In genomic region chr1:180762679-180763078, GRCm38 (mm10) we compare ENCODE assay signal across 14 mouse cellular contexts. TPM values are rescaled to one million over a fixed set of nuclear protein-coding genes. Genes with fewer than 3 reads are reported as not detected.
DNase-seq lines count a peak whose midpoint lies in the region; ATAC-seq and TF ChIP-seq lines count a peak whose summit lies in the region.
"Had no signal": no experiment of that assay in that cellular context is flagged by ENCODE, and none has a peak within 500 bp of the region (broad histone marks: within the 10 kb centered on the region; RNA-seq: fewer than 3 reads in every experiment).

No protein-coding gene starts in this region.

- TF ChIP-seq POLR2A in small intestine, adult 2 months (IDR thresholded peaks at IDR 0.05; ENCODE audit: low read depth, low read length), result peak; percentile 12; the same call in 1 of the 2 replicates

- H3K4me3 ChIP-seq in hindbrain, embryonic 13.5 days, result no peak overlapping the region
- no peak overlapping the region for H3K4me3 ChIP-seq in hindbrain, embryonic 16.5 days (ENCODE audit: low read length)
- no peak overlapping the region for H3K4me3 ChIP-seq in midbrain, embryonic 12.5 days
- H3K4me3 ChIP-seq in midbrain, embryonic 13.5 days (replicated peaks), result no peak overlapping the region
- H3K4me3 ChIP-seq in intestine, postnatal 0 days (ENCODE audit: low read depth, low read length), result no peak overlapping the region
- H3K4me3 ChIP-seq in small intestine, adult 2 months (ENCODE audit: low read depth, low read length), result no peak overlapping the region
- H3K4me3 ChIP-seq: left cerebral cortex, adult 2 months had no signal

- ATAC-seq in hindbrain, embryonic 13.5 days (ENCODE audit: low FRiP score), result no peak
- ATAC-seq in hindbrain, embryonic 16.5 days, result no peak
- no peak for ATAC-seq in midbrain, embryonic 12.5 days (ENCODE audit: low FRiP score, low read depth)
- ATAC-seq in midbrain, embryonic 13.5 days, result no peak
- 0 out of 2 replicates have a peak, but pooled peaks have one; percentile 11 for ATAC-seq in intestine, postnatal 0 days

- peak overlapping the region; percentile 82; the same call in 1 of the 2 replicates for H3K4me2 ChIP-seq in hindbrain, embryonic 13.5 days
- H3K4me2 ChIP-seq in hindbrain, embryonic 16.5 days (ENCODE audit: low read length), result no peak overlapping the region; the same call in 1 of the 2 replicates
- peak overlapping the region; percentile 63; the same call in 1 of the 2 replicates for H3K4me2 ChIP-seq in midbrain, embryonic 12.5 days (replicated peaks)
- no peak overlapping the region for H3K4me2 ChIP-seq in midbrain, embryonic 13.5 days (replicated peaks)
- no peak overlapping the region for H3K4me2 ChIP-seq in intestine, postnatal 0 days (replicated peaks; ENCODE audit: low read depth)

- no peaks in the 10 kb centered on the region for H3K36me3 ChIP-seq in hindbrain, embryonic 13.5 days
- H3K36me3 ChIP-seq in hindbrain, embryonic 16.5 days (ENCODE audit: control insufficient read depth, insufficient read depth, low read length), result no peaks in the 10 kb centered on the region
- H3K36me3 ChIP-seq in midbrain, embryonic 12.5 days, result no peaks in the 10 kb centered on the region
- no peaks in the 10 kb centered on the region for H3K36me3 ChIP-seq in midbrain, embryonic 13.5 days
- H3K36me3 ChIP-seq in intestine, postnatal 0 days (ENCODE audit: control insufficient read depth, insufficient read depth), result no peaks in the 10 kb centered on the region
- no peaks in the 10 kb centered on the region for H3K36me3 ChIP-seq in small intestine, adult 2 months (ENCODE audit: control insufficient read depth, insufficient read depth, low read length)

- TF ChIP-seq CTCF in intestine, postnatal 0 days (IDR thresholded peaks at IDR 0.05; ENCODE audit: low read depth), result no peak
- no peak for TF ChIP-seq CTCF in small intestine, adult 2 months (IDR thresholded peaks at IDR 0.05; ENCODE audit: extremely low read depth, insufficient read length, insufficient replicate concordance, low read depth, low read length)

- H3K4me1 ChIP-seq in hindbrain, embryonic 13.5 days (replicated peaks), result peaks cover 16% of the 10 kb centered on the region
- H3K4me1 ChIP-seq in hindbrain, embryonic 16.5 days (ENCODE audit: control insufficient read depth, insufficient read depth, low read depth, low read length), result peaks cover 5% of the 10 kb centered on the region
- H3K4me1 ChIP-seq in midbrain, embryonic 12.5 days, result peaks cover 10% of the 10 kb centered on the region
- peaks cover 11% of the 10 kb centered on the region for H3K4me1 ChIP-seq in midbrain, embryonic 13.5 days (replicated peaks)
- H3K4me1 ChIP-seq in intestine, postnatal 0 days (replicated peaks; ENCODE audit: control insufficient read depth, insufficient read depth, low read length), result peaks cover 6% of the 10 kb centered on the region; the same call in 1 of the 2 replicates
- H3K4me1 ChIP-seq in small intestine, adult 2 months (ENCODE audit: control insufficient read depth, insufficient read depth, insufficient read length, low read length), result peaks cover 36% of the 10 kb centered on the region

- H3K9ac ChIP-seq in hindbrain, embryonic 13.5 days, result no peak overlapping the region
- H3K9ac ChIP-seq in hindbrain, embryonic 16.5 days (ENCODE audit: low read depth, low read length), result no peak overlapping the region
- no peak overlapping the region; the same call in 1 of the 2 replicates for H3K9ac ChIP-seq in midbrain, embryonic 12.5 days (replicated peaks)
- no peak overlapping the region for H3K9ac ChIP-seq in midbrain, embryonic 13.5 days (replicated peaks)
- H3K9ac ChIP-seq in intestine, postnatal 0 days (ENCODE audit: low read depth, low read length), result no peak overlapping the region

- no peak overlapping the region for H3K27ac ChIP-seq in hindbrain, embryonic 13.5 days
- H3K27ac ChIP-seq in hindbrain, embryonic 16.5 days (ENCODE audit: low read depth, low read length), result no peak overlapping the region; the same call in 1 of the 2 replicates
- no peak overlapping the region for H3K27ac ChIP-seq in midbrain, embryonic 12.5 days (replicated peaks)
- H3K27ac ChIP-seq in midbrain, embryonic 13.5 days, result no peak overlapping the region
- peak overlapping the region; percentile 24; the same call in 1 of the 2 replicates for H3K27ac ChIP-seq in intestine, postnatal 0 days (ENCODE audit: low read depth, low read length)
- H3K27ac ChIP-seq in small intestine, adult 2 months (ENCODE audit: insufficient read depth, low read depth, low read length), result peak overlapping the region; percentile 61
- H3K27ac ChIP-seq: left cerebral cortex, adult 2 months; macrophage had no signal

- no peak for DNase-seq in B cell, adult 2 months
- DNase-seq in adrenal gland, postnatal 36 days, result no peak
- DNase-seq: cerebellum, adult 11 months; kidney, postnatal 25 days; right cerebral cortex, postnatal 4 days had no signal

- WGBS in hindbrain, embryonic 13.5 days, result 77% methylated on average over 8 of the region's 8 CpGs
- 82% methylated on average over 8 of the region's 8 CpGs for WGBS in hindbrain, embryonic 16.5 days
- 83% methylated on average over 8 of the region's 8 CpGs for WGBS in midbrain, embryonic 12.5 days
- WGBS in midbrain, embryonic 13.5 days, result 77% methylated on average over 8 of the region's 8 CpGs
- WGBS in intestine, postnatal 0 days, result 62% methylated on average over 8 of the region's 8 CpGs
- WGBS in small intestine, adult 2 months, result 72% methylated on average over 8 of the region's 8 CpGs

- 0 out of 2 replicates have a peak, but pooled peaks cover 9% of the 10 kb centered on the region for H3K27me3 ChIP-seq in hindbrain, embryonic 13.5 days
- no peaks in the 10 kb centered on the region for H3K27me3 ChIP-seq in hindbrain, embryonic 16.5 days (replicated peaks; ENCODE audit: control insufficient read depth, insufficient read depth, low read length)
- no peaks in the 10 kb centered on the region for H3K27me3 ChIP-seq in midbrain, embryonic 12.5 days
- H3K27me3 ChIP-seq in midbrain, embryonic 13.5 days, result no peaks in the 10 kb centered on the region
- no peaks in the 10 kb centered on the region for H3K27me3 ChIP-seq in intestine, postnatal 0 days (replicated peaks; ENCODE audit: control insufficient read depth, insufficient read depth, low read length)
- no peaks in the 10 kb centered on the region for H3K27me3 ChIP-seq in small intestine, adult 2 months (ENCODE audit: control insufficient read depth, insufficient read depth, low read length)

- no peaks in the 10 kb centered on the region for H3K9me3 ChIP-seq in hindbrain, embryonic 13.5 days
- H3K9me3 ChIP-seq in hindbrain, embryonic 16.5 days (ENCODE audit: control insufficient read depth, low read length), result no peaks in the 10 kb centered on the region
- no peaks in the 10 kb centered on the region for H3K9me3 ChIP-seq in midbrain, embryonic 12.5 days
- no peaks in the 10 kb centered on the region for H3K9me3 ChIP-seq in midbrain, embryonic 13.5 days
- no peaks in the 10 kb centered on the region for H3K9me3 ChIP-seq in intestine, postnatal 0 days (ENCODE audit: control insufficient read depth)
- H3K9me3 ChIP-seq: G1E had no signal

RNA-seq across cellular contexts. Expression of gene Acbd3, which starts 36.8 kb away (rescaled TPM):
- polyA plus RNA-seq in hindbrain, embryonic 13.5 days (2015; fragmentation: Nextera tagmentation; extraction: Ambion mirVana), result 24.5 and 24.9 TPM in 2 replicates
- 21.8 and 22.5 TPM in 2 replicates for polyA plus RNA-seq in hindbrain, embryonic 16.5 days (2015; fragmentation: Nextera tagmentation; extraction: Ambion mirVana)
- polyA plus RNA-seq in midbrain, embryonic 12.5 days (2016; fragmentation: Nextera tagmentation; extraction: Ambion mirVana), result 27.4 and 29.3 TPM in 2 replicates
- 21.7 and 24.6 TPM in 2 replicates for polyA plus RNA-seq in midbrain, embryonic 13.5 days (2015; fragmentation: Nextera tagmentation; extraction: Ambion mirVana)
- polyA plus RNA-seq in intestine, postnatal 0 days (2015; fragmentation: Nextera tagmentation; extraction: Ambion mirVana), result 16.9 and 18.4 TPM in 2 replicates
- polyA plus RNA-seq in small intestine, adult 2 months (2012; rRNA removed), result 5.5 and 10.7 TPM in 2 replicates
- total RNA-seq in adrenal gland, postnatal 36 days (2021), result 10 to 100 TPM; 48.6 to 54.3 TPM

RNA-seq across cellular contexts. Expression of gene H3f3a, which starts 51.1 kb away (rescaled TPM):
- 3,757 and 3,885 TPM in 2 replicates for polyA plus RNA-seq in hindbrain, embryonic 13.5 days (2015; fragmentation: Nextera tagmentation; extraction: Ambion mirVana)
- 2,228 and 2,423 TPM in 2 replicates for polyA plus RNA-seq in hindbrain, embryonic 16.5 days (2015; fragmentation: Nextera tagmentation; extraction: Ambion mirVana)
- 3,369 and 3,552 TPM in 2 replicates for polyA plus RNA-seq in midbrain, embryonic 12.5 days (2016; fragmentation: Nextera tagmentation; extraction: Ambion mirVana)
- 4,178 and 4,302 TPM in 2 replicates for polyA plus RNA-seq in midbrain, embryonic 13.5 days (2015; fragmentation: Nextera tagmentation; extraction: Ambion mirVana)
- 1,056 and 1,104 TPM in 2 replicates for polyA plus RNA-seq in intestine, postnatal 0 days (2015; fragmentation: Nextera tagmentation; extraction: Ambion mirVana)
- polyA plus RNA-seq in small intestine, adult 2 months (2012; rRNA removed), result 156 and 262 TPM in 2 replicates
- 100 to 1,000 TPM; 680 to 813 TPM for total RNA-seq in adrenal gland, postnatal 36 days (2021)

Comparison
In these comparisons a context has a peak if more than half of its experiments do, and no peak if none do; other contexts are left out.
1. H3K4me2 ChIP-seq: peak in hindbrain, embryonic 13.5 days (single experiment) and midbrain, embryonic 12.5 days (single experiment); none in hindbrain, embryonic 16.5 days (single experiment), midbrain, embryonic 13.5 days (single experiment) and intestine, postnatal 0 days (single experiment).
2. H3K27ac ChIP-seq: peak in intestine, postnatal 0 days (single experiment) and small intestine, adult 2 months (single experiment); none in hindbrain, embryonic 13.5 days (single experiment), hindbrain, embryonic 16.5 days (single experiment), midbrain, embryonic 12.5 days (single experiment) and midbrain, embryonic 13.5 days (single experiment).